Mouse (Mus musculus) limb, embryonic 10.5 days (tissue): ENCODE measurements around the gene Gpr174. TPM values are rescaled to one million over a fixed set of nuclear protein-coding genes. Genes with fewer than 3 reads are reported as not detected.
"Not testable (repeated sequence)": the region's sequence is repeated elsewhere in the genome, so short reads cannot be mapped to it uniquely, and the experiment has no call there.

Experiments used
- DNase-seq: peaks from one replicate; pipeline ENCODE4 v3.0.0-alpha.2; 2017; ENCODE audit warnings: low spot score
- H3K27ac ChIP-seq: fragments of 300-500 bp; sonication (generic); 2 replicates; pipeline ENCODE4 v1.5.1; 2016; ENCODE audit warnings: mild to moderate bottlenecking
- H3K27me3 ChIP-seq: fragments of 300-500 bp; sonication (generic); 2 replicates; pipeline ENCODE4 v1.6.1; 2016; ENCODE audit warnings: low read depth, mild to moderate bottlenecking; ENCODE audit not compliant: poor library complexity, severe bottlenecking
- H3K36me3 ChIP-seq: fragments of 300-500 bp; sonication (generic); 2 replicates; pipeline ENCODE4 v1.6.1; 2016; ENCODE audit warnings: mild to moderate bottlenecking, moderate library complexity
- H3K4me1 ChIP-seq: fragments of 300-500 bp; sonication (generic); 2 replicates; pipeline ENCODE4 v1.6.1; 2016
- H3K4me3 ChIP-seq: fragments of 300-500 bp; sonication (generic); 2 replicates; pipeline ENCODE4 v1.5.1; 2016; ENCODE audit warnings: mild to moderate bottlenecking, moderate library complexity
- H3K9me3 ChIP-seq: fragments of 300-500 bp; sonication (generic); replicated peaks from 2 replicates; pipeline ENCODE4 v1.6.1; 2016; ENCODE audit warnings: mild to moderate bottlenecking
- WGBS: fragments of 180-500 bp; shearing (Covaris S2); methylation state at CpG from one replicate; pipeline ENCODE4 v1.1.7; 2016; 5-methylcytosine and 5-hydroxymethylcytosine counted together
- polyA plus RNA-seq: library from polyadenylated mRNA; unstranded; fragments of >200 nt; fragmentation: Nextera tagmentation; extraction: Ambion mirVana; gene quantifications from 2 replicates; pipeline ENCODE4 v1.2.1, GENCODE M21; 2016

Gpr174 gene
- not detected in 2 replicates for polyA plus RNA-seq

GRCm38 (mm10) chrX:107255486-107256227 is at the start of gene Gpr174:
Gene Gpr174 (plus strand): TSS chrX:107255878.
- no peak for DNase-seq
- Histone ChIP-seq H3K36me3 (no peaks in the 10 kb centered on the region), H3K9me3 (no peaks in the 10 kb centered on the region), H3K4me1 (no peaks in the 10 kb centered on the region), H3K4me3 (no peak within 1 kb of the TSS), H3K27me3 (peaks cover 42% of the 10 kb centered on the region), H3K27ac (no peak within 1 kb of the TSS)
- WGBS: 76% methylated on average over 2 of the region's 2 CpGs

DNA sequence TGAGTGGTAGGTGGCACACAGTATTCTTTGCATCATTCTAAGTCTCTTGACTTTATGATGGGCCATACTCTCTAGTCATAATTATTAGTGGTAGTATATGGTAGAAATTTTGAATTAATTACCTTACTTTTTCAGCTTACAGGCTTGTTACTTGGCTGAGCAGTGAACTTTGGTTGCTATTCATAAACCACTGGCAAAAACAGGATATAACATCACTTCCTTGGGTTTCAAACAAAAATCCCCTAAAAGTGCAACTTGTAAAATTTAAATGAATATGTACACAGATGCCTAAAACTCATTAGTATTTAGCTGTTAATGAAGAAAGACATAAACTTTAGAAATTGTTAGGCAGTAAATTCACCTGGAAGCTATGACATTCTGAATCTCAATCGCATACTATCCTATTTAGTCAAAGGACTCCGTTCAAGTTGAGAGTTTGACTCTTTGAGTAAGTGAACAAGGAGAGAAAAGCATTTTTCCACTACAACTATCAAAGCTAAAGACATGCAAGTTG is 38.0 kb upstream of the Gpr174 start:
- Histone ChIP-seq H3K27ac (no peak overlapping the region), H3K9me3 (no peaks in the 10 kb centered on the region), H3K36me3 (no peaks in the 10 kb centered on the region), H3K4me3 (no peak overlapping the region), H3K27me3 (0 out of 2 replicates have a peak, but pooled peaks cover 13% of the 10 kb centered on the region), H3K4me1 (no peaks in the 10 kb centered on the region)
- DNase-seq: no peak
- WGBS: 85% methylated on average over 2 of the region's 2 CpGs

DNA sequence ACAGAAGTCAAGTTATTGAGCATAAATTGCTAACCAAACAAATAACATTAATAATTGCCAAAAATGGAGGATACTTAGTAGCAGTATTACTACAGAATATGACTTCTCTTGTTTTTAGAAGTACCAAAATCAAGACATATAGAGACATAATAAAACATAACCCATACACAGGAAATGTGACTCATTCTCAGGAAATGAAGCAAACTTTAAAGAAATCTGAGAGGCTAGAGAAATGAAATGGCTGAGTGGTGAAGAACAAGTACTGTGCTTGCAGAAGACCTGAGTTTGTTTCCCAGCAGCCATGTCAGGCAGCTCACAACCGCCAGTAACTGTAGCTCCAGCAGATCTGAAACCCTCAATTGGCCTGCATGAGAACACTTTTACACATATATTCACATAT is 30.8 kb upstream of the Gpr174 start:
- no peak overlapping the region for H3K4me3 ChIP-seq
- WGBS: 71% methylated on average over 1 of the region's 1 CpGs
- no peak overlapping the region for H3K27ac ChIP-seq
- H3K4me1 ChIP-seq: no peaks in the 10 kb centered on the region
- H3K9me3 ChIP-seq: no peaks in the 10 kb centered on the region
- H3K27me3 ChIP-seq: 0 out of 2 replicates have a peak, but pooled peaks cover 4% of the 10 kb centered on the region
- H3K36me3 ChIP-seq: no peaks in the 10 kb centered on the region
- no peak for DNase-seq

DNA sequence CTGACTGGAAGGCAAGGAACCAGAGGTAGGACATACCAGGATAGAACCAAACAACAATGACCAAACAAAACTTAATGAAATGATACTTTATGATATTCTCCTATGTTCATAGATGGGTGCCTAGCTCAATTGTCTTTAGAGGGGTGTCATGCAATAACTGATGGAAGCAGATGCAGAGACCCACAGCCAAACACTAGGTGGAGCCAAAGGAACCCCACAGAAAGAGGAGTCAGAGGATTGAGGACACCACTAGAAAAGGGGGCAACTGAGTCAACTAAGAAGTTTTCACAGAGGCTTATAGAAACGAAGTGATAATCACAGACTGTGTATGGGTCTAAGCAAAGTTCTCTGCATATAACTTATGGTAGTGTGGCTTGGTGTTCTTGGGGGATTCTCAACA is 24.5 kb upstream of the Gpr174 start:
- Histone ChIP-seq H3K4me3 (no peak overlapping the region), H3K9me3 (no peaks in the 10 kb centered on the region), H3K4me1 (no peaks in the 10 kb centered on the region), H3K36me3 (no peaks in the 10 kb centered on the region), H3K27me3 (no peaks in the 10 kb centered on the region), H3K27ac (no peak overlapping the region)
- 45% methylated on average over 1 of the region's 1 CpGs for WGBS
- no peak for DNase-seq

DNA sequence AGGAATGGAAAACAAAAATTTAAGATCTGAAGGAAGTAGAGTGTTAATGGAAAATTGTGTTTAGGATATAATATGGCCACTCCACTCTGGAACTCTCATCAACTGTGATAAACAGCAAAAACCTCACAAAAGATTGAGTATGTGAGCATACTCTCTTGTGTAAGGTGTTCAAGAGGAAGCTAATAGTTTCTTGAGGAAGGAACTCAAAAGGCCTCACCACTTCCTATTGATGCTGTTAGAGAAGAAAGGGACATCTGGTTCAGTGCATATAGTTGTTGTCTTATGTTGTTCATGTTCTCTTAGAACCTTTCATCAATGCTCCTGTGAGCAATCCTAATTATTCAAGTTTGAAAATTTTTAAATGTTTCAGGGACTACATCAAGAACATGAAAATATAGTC is 21.0 kb upstream of the Gpr174 start:
- no peak overlapping the region for H3K4me3 ChIP-seq
- no peaks in the 10 kb centered on the region for H3K9me3 ChIP-seq
- no peaks in the 10 kb centered on the region for H3K27me3 ChIP-seq
- H3K4me1 ChIP-seq: no peaks in the 10 kb centered on the region
- no peak for DNase-seq
- H3K27ac ChIP-seq: no peak overlapping the region
- H3K36me3 ChIP-seq: no peaks in the 10 kb centered on the region

- no peaks in the 10 kb centered on the region for H3K36me3 ChIP-seq
- H3K9me3 ChIP-seq: no peaks in the 10 kb centered on the region
- H3K27ac ChIP-seq: no peak overlapping the region
- DNase-seq: no peak
- no peaks in the 10 kb centered on the region for H3K27me3 ChIP-seq
- 81% methylated on average over 1 of the region's 1 CpGs for WGBS
- H3K4me3 ChIP-seq: no peak overlapping the region
- H3K4me1 ChIP-seq: no peaks in the 10 kb centered on the region
Measured at GRCm38 (mm10) chrX:107236461-107236860, 19.2 kb upstream of the Gpr174 start.

GRCm38 (mm10) chrX:107250390-107250789 is 5.3 kb upstream of the Gpr174 start:
- DNase-seq: no peak
- Histone ChIP-seq H3K27ac (no peak overlapping the region), H3K9me3 (no peaks in the 10 kb centered on the region), H3K4me3 (no peak overlapping the region), H3K36me3 (no peaks in the 10 kb centered on the region), H3K27me3 (peaks cover 29% of the 10 kb centered on the region; the same call in 1 of the 2 replicates), H3K4me1 (no peaks in the 10 kb centered on the region)
- WGBS: 75% methylated on average over 2 of the region's 2 CpGs

- WGBS: 46% methylated on average over 1 of the region's 1 CpGs
- Histone ChIP-seq H3K27ac (no peak overlapping the region), H3K27me3 (peaks cover 8% of the 10 kb centered on the region; the same call in 1 of the 2 replicates), H3K36me3 (no peaks in the 10 kb centered on the region), H3K4me3 (no peak overlapping the region), H3K4me1 (no peaks in the 10 kb centered on the region), H3K9me3 (no peaks in the 10 kb centered on the region)
- DNase-seq: no peak
Measured at GRCm38 (mm10) chrX:107264619-107265018, 8.9 kb downstream of the Gpr174 start.

DNA sequence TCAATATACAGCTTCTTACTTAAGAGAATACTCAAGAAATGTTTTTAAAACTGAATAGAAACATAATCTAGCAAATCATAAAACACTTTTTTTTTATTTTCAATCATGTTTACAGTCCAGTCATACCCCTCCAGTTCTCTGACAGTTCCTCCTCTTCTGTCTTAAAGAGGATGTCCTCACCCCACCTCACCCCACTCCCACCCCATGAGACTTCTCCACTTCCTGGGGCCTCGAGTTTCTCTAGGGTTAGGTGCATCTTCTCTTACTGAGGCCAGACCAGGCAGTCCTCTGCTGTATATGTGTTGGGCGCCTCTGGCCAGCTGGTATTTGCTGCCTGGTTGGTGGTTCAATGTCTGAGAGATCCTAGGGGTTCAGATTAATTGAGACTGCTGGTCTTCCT is 21.9 kb downstream of the Gpr174 start:
- Histone ChIP-seq H3K27ac (no peak overlapping the region), H3K9me3 (no peaks in the 10 kb centered on the region), H3K4me3 (no peak overlapping the region), H3K27me3 (no peaks in the 10 kb centered on the region; the same call in 1 of the 2 replicates), H3K36me3 (no peaks in the 10 kb centered on the region), H3K4me1 (no peaks in the 10 kb centered on the region)
- no peak for DNase-seq
- WGBS: 81% methylated on average over 2 of the region's 2 CpGs

- Histone ChIP-seq H3K4me3 (no peak overlapping the region), H3K4me1 (no peaks in the 10 kb centered on the region), H3K27ac (no peak overlapping the region), H3K36me3 (no peaks in the 10 kb centered on the region), H3K9me3 (no peaks in the 10 kb centered on the region), H3K27me3 (peaks cover 25% of the 10 kb centered on the region; the same call in 1 of the 2 replicates)
- no peak for DNase-seq
- 78% methylated on average over 4 of the region's 4 CpGs for WGBS
Measured at GRCm38 (mm10) chrX:107284211-107284610, 28.5 kb downstream of the Gpr174 start.

DNA sequence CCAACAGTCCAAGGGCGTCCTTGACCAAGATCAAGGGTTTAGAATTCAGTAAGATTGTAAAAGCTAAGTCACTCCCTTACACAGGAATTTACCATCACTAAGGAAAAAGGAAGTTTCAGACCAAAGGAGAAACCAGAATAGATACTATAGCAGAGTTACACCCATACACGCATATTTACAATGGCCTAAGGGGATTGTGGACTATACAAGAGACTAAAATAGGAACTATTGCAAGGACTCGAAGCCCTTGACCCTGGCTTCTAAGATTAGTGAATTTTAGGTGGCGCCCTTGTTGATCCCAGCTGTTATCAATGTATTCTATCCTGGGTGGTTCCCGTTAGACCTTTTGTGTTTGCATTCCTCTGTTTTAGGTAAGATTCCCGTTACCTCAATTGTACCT is 42.2 kb downstream of the Gpr174 start:
- H3K27ac ChIP-seq, H3K4me1 ChIP-seq, H3K36me3 ChIP-seq, H3K27me3 ChIP-seq, H3K4me3 ChIP-seq, DNase-seq, H3K9me3 ChIP-seq: not testable (repeated sequence)
- WGBS: 93% methylated on average over 6 of the region's 6 CpGs

DNA sequence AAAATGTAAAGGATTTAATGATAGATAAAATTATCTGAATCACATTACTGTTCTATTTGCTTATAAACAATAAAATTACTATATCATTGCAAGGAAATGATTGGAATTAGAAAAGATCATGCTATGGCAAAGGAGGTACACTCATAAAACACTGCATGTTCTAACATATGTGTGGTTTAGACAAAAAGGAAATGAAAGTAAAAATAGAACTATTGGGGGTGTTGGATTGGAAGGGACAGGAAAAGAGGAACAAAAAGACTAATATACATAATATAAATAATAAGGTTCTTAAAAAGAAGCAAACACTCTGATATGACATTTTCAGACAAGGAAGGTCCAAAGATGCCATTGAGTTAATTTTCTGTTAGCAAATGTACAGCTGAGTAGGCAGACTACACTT is 43.1 kb downstream of the Gpr174 start:
- H3K27ac ChIP-seq: no peak overlapping the region
- no peak overlapping the region for H3K4me3 ChIP-seq
- H3K9me3 ChIP-seq: no peaks in the 10 kb centered on the region
- no peaks in the 10 kb centered on the region for H3K4me1 ChIP-seq
- no peak for DNase-seq
- H3K27me3 ChIP-seq: 0 out of 2 replicates have a peak, but pooled peaks cover under 1% of the 10 kb centered on the region
- H3K36me3 ChIP-seq: no peaks in the 10 kb centered on the region

DNA sequence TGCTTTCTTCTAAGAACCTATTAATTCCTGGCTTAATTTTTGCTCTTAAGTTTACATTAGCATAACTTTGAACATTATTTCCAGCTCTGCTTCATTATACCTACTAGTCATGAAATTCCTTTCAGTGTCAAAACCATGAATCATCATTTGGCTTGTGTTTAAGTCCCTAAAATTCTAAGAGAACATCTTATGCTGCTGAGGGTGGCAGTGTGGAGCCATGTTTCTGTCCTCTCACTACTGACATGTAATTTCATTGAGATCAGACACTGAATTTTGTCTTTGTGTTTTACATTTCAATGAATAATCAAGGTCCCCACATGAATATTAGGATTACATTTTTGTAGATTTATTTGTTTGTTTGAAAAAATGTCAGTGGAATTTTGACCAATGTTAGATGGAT is 50.8 kb downstream of the Gpr174 start:
- no peak for DNase-seq
- H3K9me3 ChIP-seq: no peaks in the 10 kb centered on the region
- H3K27me3 ChIP-seq: peaks cover 4% of the 10 kb centered on the region; the same call in 1 of the 2 replicates
- H3K4me3 ChIP-seq: no peak overlapping the region
- no peaks in the 10 kb centered on the region for H3K36me3 ChIP-seq
- no peak overlapping the region for H3K27ac ChIP-seq
- H3K4me1 ChIP-seq: no peaks in the 10 kb centered on the region

- H3K36me3 ChIP-seq: no peaks in the 10 kb centered on the region
- H3K4me3 ChIP-seq: no peak overlapping the region
- DNase-seq: no peak
- no peaks in the 10 kb centered on the region for H3K27me3 ChIP-seq
- no peaks in the 10 kb centered on the region for H3K9me3 ChIP-seq
- H3K4me1 ChIP-seq: no peaks in the 10 kb centered on the region
- H3K27ac ChIP-seq: no peak overlapping the region
- WGBS: 82% methylated on average over 5 of the region's 5 CpGs
Measured at GRCm38 (mm10) chrX:107312533-107312932, 56.9 kb downstream of the Gpr174 start.
